Mouse (Mus musculus) yolk sac, embryonic 10.5 days (tissue): ENCODE measurements around the gene Rsg1.

Source experiments
- DNase-seq: peaks from one replicate; pipeline ENCODE4 v3.0.0-alpha.2; 2017; ENCODE audit warnings: low spot score

Gene Rsg1

GRCm38 (mm10) chr4:141247776-141248613 lies 34.2 kb downstream of the Rsg1 start:
- no peak for DNase-seq

GRCm38 (mm10) chr4:141248614-141248978 lies 34.8 kb downstream of the Rsg1 start:
- DNase-seq, result no peak

GRCm38 (mm10) chr4:141249383-141249782 lies 35.6 kb downstream of the Rsg1 start:
- DNase-seq, result no peak

GRCm38 (mm10) chr4:141251071-141251470 lies 37.3 kb downstream of the Rsg1 start:
- no peak for DNase-seq

- DNase-seq, result no peak
Observed at GRCm38 (mm10) chr4:141252641-141253040, 38.9 kb downstream of the Rsg1 start.

- DNase-seq, result no peak
Observed at GRCm38 (mm10) chr4:141254234-141254633, 40.5 kb downstream of the Rsg1 start.

- no peak for DNase-seq
Observed at GRCm38 (mm10) chr4:141257440-141257839, 43.7 kb downstream of the Rsg1 start.

- DNase-seq, result no peak
Observed at GRCm38 (mm10) chr4:141259413-141259812, 45.7 kb downstream of the Rsg1 start.

GRCm38 (mm10) chr4:141260007-141260723 lies 46.4 kb downstream of the Rsg1 start:
- no peak for DNase-seq

- DNase-seq, result no peak
Observed at GRCm38 (mm10) chr4:141262906-141263637, 49.3 kb downstream of the Rsg1 start.

- DNase-seq, result no peak
Observed at GRCm38 (mm10) chr4:141265979-141266637, 52.4 kb downstream of the Rsg1 start.

- no peak for DNase-seq
Observed at GRCm38 (mm10) chr4:141267250-141267649, 53.5 kb downstream of the Rsg1 start.

GRCm38 (mm10) chr4:141267837-141268236 lies 54.1 kb downstream of the Rsg1 start:
- no peak for DNase-seq

GRCm38 (mm10) chr4:141268350-141268749 lies 54.6 kb downstream of the Rsg1 start:
- no peak for DNase-seq

GRCm38 (mm10) chr4:141269080-141269479 lies 55.3 kb downstream of the Rsg1 start:
- DNase-seq, result no peak

- no peak for DNase-seq
Observed at GRCm38 (mm10) chr4:141270201-141270940, 56.6 kb downstream of the Rsg1 start.

- no peak for DNase-seq
Observed at GRCm38 (mm10) chr4:141271228-141271627, 57.5 kb downstream of the Rsg1 start.

GRCm38 (mm10) chr4:141271721-141272120 lies 58.0 kb downstream of the Rsg1 start:
- no peak for DNase-seq

- no peak for DNase-seq
Observed at GRCm38 (mm10) chr4:141272878-141273277, 59.1 kb downstream of the Rsg1 start.

- DNase-seq, result peak; percentile 79
Observed at GRCm38 (mm10) chr4:141273296-141273695, 59.5 kb downstream of the Rsg1 start.
